Mouse (Mus musculus) stomach, embryonic 15.5 days (tissue): Measurements from ENCODE around the gene Lrrc23. TPM values are rescaled to one million over a fixed set of nuclear protein-coding genes. Genes with fewer than 3 reads are reported as not detected.

Experiments used
- polyA plus RNA-seq: library from polyadenylated mRNA; unstranded; fragments of >200 nt; fragmentation: Nextera tagmentation; extraction: Ambion mirVana; gene quantifications from 2 replicates; pipeline ENCODE4 v1.2.1, GENCODE M21; 2015

The Lrrc23 gene
- polyA plus RNA-seq, 1 experiment from 2014 or later: 1.3 TPM

Other genes with a start within 250 kb of the Lrrc23 start
- gene C1s1, start 237.4 kb downstream of the Lrrc23 start, polyA plus RNA-seq: 5.6 and 9.9 TPM in 2 replicates
- gene C1rb, start 209.4 kb downstream of the Lrrc23 start, polyA plus RNA-seq: not detected in 2 replicates
- 0.06 and 0.13 TPM in 2 replicates for gene C1s2, start 143.6 kb downstream of the Lrrc23 start, polyA plus RNA-seq
- gene Lpcat3, start 116.7 kb downstream of the Lrrc23 start, polyA plus RNA-seq: 79.3 and 85.3 TPM in 2 replicates
- gene Emg1, start 67.5 kb downstream of the Lrrc23 start, polyA plus RNA-seq: 191 and 202 TPM in 2 replicates
- gene Phb2, start 67.4 kb downstream of the Lrrc23 start, polyA plus RNA-seq: 355 and 390 TPM in 2 replicates
- 19.0 and 19.8 TPM in 2 replicates for gene Ptpn6, start 41.0 kb downstream of the Lrrc23 start, polyA plus RNA-seq
- gene Grcc10, start 38.4 kb downstream of the Lrrc23 start, polyA plus RNA-seq: 331 and 401 TPM in 2 replicates
- gene Gm45234, start 23.7 kb downstream of the Lrrc23 start, polyA plus RNA-seq: not detected in 2 replicates
- 13.9 and 16.2 TPM in 2 replicates for gene Atn1, start 23.2 kb downstream of the Lrrc23 start, polyA plus RNA-seq
- 5.3 and 6.9 TPM in 2 replicates for gene Eno2, start 10.1 kb downstream of the Lrrc23 start, polyA plus RNA-seq
- 11.7 and 12.7 TPM in 2 replicates for gene Spsb2, start 28.9 kb upstream of the Lrrc23 start, polyA plus RNA-seq
- 890 and 914 TPM in 2 replicates for gene Tpi1, start 34.6 kb upstream of the Lrrc23 start, polyA plus RNA-seq
- 116 and 125 TPM in 2 replicates for gene Usp5, start 49.8 kb upstream of the Lrrc23 start, polyA plus RNA-seq
- gene Cdca3, start 49.8 kb upstream of the Lrrc23 start, polyA plus RNA-seq: 141 and 159 TPM in 2 replicates
- gene Gnb3, start 60.5 kb upstream of the Lrrc23 start, polyA plus RNA-seq: 0.97 and 1.1 TPM in 2 replicates
- 28.4 TPM in 2 replicates for gene P3h3, start 78.0 kb upstream of the Lrrc23 start, polyA plus RNA-seq
- 1.2 and 1.3 TPM in 2 replicates for gene Gpr162, start 84.3 kb upstream of the Lrrc23 start, polyA plus RNA-seq
- gene Cd4, start 108.5 kb upstream of the Lrrc23 start, polyA plus RNA-seq: 0.41 and 0.64 TPM in 2 replicates
- gene Lag3, start 132.0 kb upstream of the Lrrc23 start, polyA plus RNA-seq: 1.5 and 2.4 TPM in 2 replicates
- 322 and 340 TPM in 2 replicates for gene Ptms, start 140.4 kb upstream of the Lrrc23 start, polyA plus RNA-seq
- gene Mlf2, start 151.7 kb upstream of the Lrrc23 start, polyA plus RNA-seq: 351 and 362 TPM in 2 replicates
- 128 and 153 TPM in 2 replicates for gene Cops7a, start 185.8 kb upstream of the Lrrc23 start, polyA plus RNA-seq
- 3.8 and 4.3 TPM in 2 replicates for gene Pianp, start 217.0 kb upstream of the Lrrc23 start, polyA plus RNA-seq
- gene Zfp384, start 229.4 kb upstream of the Lrrc23 start, polyA plus RNA-seq: 17.2 and 19.4 TPM in 2 replicates